ENCODE assay signal across 17 mouse cellular contexts in genomic region chr1:76772694-76773093, GRCm38 (mm10).
"Had no signal": no experiment of that assay in that cellular context is flagged by ENCODE, and none has a peak within 500 bp of the region (broad histone marks: within the 10 kb centered on the region; RNA-seq: fewer than 3 reads in every experiment).

No protein-coding gene starts in this region.

- H3K9me3 ChIP-seq: liver, embryonic 15.5 days; midbrain, embryonic 13.5 days; midbrain, embryonic 15.5 days; neural tube, embryonic 12.5 days; stomach, embryonic 15.5 days had no signal

- H3K4me3 ChIP-seq: liver, embryonic 13.5 days; liver, embryonic 15.5 days; megakaryocyte, embryonic 14.5 days; midbrain, embryonic 13.5 days; midbrain, embryonic 15.5 days; neural tube, embryonic 12.5 days; stomach, embryonic 15.5 days had no signal

- H3K4me1 ChIP-seq: liver, embryonic 13.5 days; liver, embryonic 15.5 days; megakaryocyte, embryonic 14.5 days; midbrain, embryonic 13.5 days; midbrain, embryonic 15.5 days; neural tube, embryonic 12.5 days; stomach, embryonic 15.5 days had no signal

- H3K4me2 ChIP-seq: liver, embryonic 11.5 days; liver, embryonic 13.5 days; liver, embryonic 15.5 days; midbrain, embryonic 11.5 days; midbrain, embryonic 13.5 days; midbrain, embryonic 15.5 days; neural tube, embryonic 12.5 days; stomach, embryonic 15.5 days had no signal

- H3K36me3 ChIP-seq: liver, embryonic 13.5 days; liver, embryonic 15.5 days; midbrain, embryonic 13.5 days; midbrain, embryonic 15.5 days; neural tube, embryonic 12.5 days; stomach, embryonic 15.5 days had no signal

- ATAC-seq: liver, postnatal 0 days; lung, postnatal 0 days; midbrain, embryonic 13.5 days; midbrain, embryonic 15.5 days had no signal

- H3K27me3 ChIP-seq: liver, embryonic 13.5 days; liver, embryonic 15.5 days; megakaryocyte, embryonic 14.5 days; midbrain, embryonic 13.5 days; midbrain, embryonic 15.5 days; neural tube, embryonic 12.5 days; stomach, embryonic 15.5 days had no signal

- H3K27ac ChIP-seq: liver, embryonic 13.5 days; liver, embryonic 15.5 days; macrophage; midbrain, embryonic 13.5 days; midbrain, embryonic 15.5 days; neural tube, embryonic 12.5 days; stomach, embryonic 15.5 days; stomach, postnatal 0 days had no signal

- DNase-seq: liver, embryonic 13.5 days; liver, postnatal 0 days; right cerebral cortex, postnatal 14 days; thymus, adult 2 months; thymus, postnatal 25 days; thymus, postnatal 4 days had no signal

- H3K9ac ChIP-seq: liver, embryonic 13.5 days; liver, embryonic 15.5 days; liver, postnatal 0 days; midbrain, embryonic 13.5 days; midbrain, embryonic 15.5 days; neural tube, embryonic 12.5 days; stomach, embryonic 15.5 days had no signal
